Mouse (Mus musculus) stomach, postnatal 0 days (tissue): Measurements from ENCODE around the gene Srrm2.

Experiments
- CTCF ChIP-seq: IDR thresholded peaks from 2 replicates; pipeline ENCODE4 v1.5.1; 2016; ENCODE audit warnings: antibody characterized with exemption, low read depth, mild to moderate bottlenecking, moderate library complexity
- EP300 ChIP-seq: optimal IDR thresholded peaks from 2 replicates; pipeline ENCODE3; 2016; ENCODE audit warnings: antibody characterized with exemption

DNA sequence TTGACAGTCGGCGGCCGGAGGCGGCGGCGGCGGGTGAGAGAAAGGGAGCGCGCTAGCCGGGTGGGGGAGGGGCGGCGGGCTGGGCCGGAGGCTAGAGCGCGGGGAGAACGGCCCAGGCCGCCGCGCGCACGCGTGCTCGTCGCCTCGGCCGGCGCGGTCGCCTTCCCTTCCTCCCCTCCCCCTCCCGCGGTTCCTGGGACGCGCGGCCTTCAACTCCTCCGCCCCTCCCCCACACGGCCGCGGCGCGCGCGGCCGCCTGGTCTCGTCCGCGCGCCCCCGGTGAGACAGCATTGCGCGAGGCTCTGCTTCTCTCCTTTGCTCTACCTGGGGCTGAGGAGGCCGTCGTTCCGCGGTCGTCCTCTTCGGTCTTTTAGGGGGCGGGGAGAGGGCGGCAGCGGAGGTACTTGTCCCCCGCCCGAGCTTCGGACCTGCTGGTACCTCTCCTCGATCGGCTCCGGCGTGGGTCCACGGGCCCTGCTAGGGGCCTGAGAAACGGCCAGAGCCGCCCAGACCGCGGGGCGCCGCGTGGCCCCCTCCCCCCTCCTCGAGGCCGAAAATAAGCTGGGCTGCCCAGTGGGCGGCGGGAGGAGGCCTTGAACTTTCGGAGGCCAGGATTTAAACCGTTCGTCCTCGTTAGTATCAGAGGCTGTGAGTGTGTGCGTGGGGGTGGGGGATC, 13.2 kb downstream of the Srrm2 start:
- TF ChIP-seq CTCF (no peak), EP300 (no peak)
